Mouse (Mus musculus) E14TG2a.4 (cell line): ENCODE results near the gene Pde12.
"Not testable (repeated sequence)": the region's sequence is repeated elsewhere in the genome, so short reads cannot be mapped to it uniquely, and the experiment has no call there.

Experiments used
- CTCF ChIP-seq: conservative IDR thresholded peaks from 2 replicates; pipeline ENCODE4 v1.5.1; 2014; ENCODE audit warnings: low read length
- POU5F1 ChIP-seq: IDR thresholded peaks from 2 replicates; pipeline ENCODE4 v1.6.1; 2014; ENCODE audit warnings: low read length, borderline replicate concordance

DNA sequence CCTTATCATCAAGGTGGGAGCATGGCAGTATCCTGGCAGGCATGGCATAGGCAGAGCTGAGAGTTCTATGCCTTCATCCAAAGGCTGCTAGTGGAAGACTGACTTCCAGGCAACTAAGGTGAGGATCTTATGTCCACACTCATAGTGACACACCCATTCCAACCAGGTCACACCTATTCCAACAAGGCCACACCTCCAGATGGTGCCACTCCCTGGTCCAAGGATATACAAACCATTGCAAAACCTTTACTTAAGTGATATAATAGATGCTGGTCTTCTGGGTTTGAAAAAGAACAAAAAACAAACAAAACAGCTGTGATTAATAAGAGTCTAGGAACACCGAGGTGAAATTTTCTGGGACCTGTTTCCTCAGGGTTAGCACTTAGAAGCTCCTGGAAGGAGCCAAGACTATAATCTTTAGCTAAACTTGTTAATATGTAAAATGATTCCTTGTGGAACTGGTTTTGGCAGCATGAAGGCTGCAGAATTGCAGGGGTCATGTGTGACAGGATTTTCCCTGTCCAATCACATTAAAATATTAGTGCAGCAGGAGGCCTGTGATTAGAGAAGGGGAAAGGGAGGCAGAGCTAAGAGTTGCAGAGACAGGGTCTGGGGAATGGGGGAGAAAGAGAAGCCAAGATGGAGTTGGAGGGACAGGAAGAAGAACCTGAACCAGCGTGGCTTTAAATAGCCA lies 4.9 kb upstream of the Pde12 start:
- not testable (repeated sequence) for TF ChIP-seq CTCF, POU5F1
